ENCODE assay signal across 26 mouse cellular contexts in the genomic region with DNA sequence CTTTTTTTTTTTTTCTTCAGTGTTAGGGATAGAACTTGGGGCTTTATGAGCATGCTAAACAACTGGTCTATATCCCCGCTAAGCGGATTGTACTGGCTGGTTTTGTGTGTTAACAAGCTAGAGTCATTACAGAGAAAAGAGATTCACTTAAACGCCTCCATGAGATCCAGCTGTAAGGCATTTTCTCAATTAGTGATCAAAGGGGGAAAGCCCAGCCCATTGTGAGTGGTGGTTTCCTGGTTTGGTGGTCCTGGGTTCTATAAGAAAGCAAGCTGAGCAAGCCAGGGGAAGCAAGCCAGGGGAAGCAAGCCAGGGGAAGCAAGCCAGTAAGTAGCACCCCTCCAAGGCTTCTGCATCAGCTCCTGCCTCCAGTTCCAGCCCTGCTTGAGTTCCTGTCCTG.
"Had no signal": no experiment of that assay in that cellular context is flagged by ENCODE, and none has a peak within 500 bp of the region (broad histone marks: within the 10 kb centered on the region; RNA-seq: fewer than 3 reads in every experiment).

No protein-coding gene starts in this region.

- H3K27ac ChIP-seq: gastrocnemius, adult 2 months; heart, embryonic 10.5 days; hindbrain, embryonic 10.5 days; hindbrain, embryonic 12.5 days; hindbrain, embryonic 14.5 days; kidney, postnatal 0 days; limb, embryonic 12.5 days; limb, embryonic 15.5 days; liver, embryonic 12.5 days had no signal

- H3K4me3 ChIP-seq: gastrocnemius, adult 2 months; heart, embryonic 10.5 days; heart, embryonic 12.5 days; hindbrain, embryonic 10.5 days; hindbrain, embryonic 12.5 days; kidney, embryonic 15.5 days; limb, embryonic 12.5 days; limb, embryonic 15.5 days; liver, embryonic 12.5 days had no signal

- H3K27me3 ChIP-seq: kidney, embryonic 15.5 days; liver, embryonic 12.5 days had no signal

- ATAC-seq: hindbrain, embryonic 16.5 days; intestine, embryonic 16.5 days; liver, embryonic 12.5 days had no signal

- H3K9ac ChIP-seq: heart, embryonic 12.5 days; hindbrain, embryonic 12.5 days; hindbrain, embryonic 14.5 days; kidney, embryonic 15.5 days; limb, embryonic 12.5 days; limb, embryonic 15.5 days; liver, embryonic 12.5 days had no signal

- H3K4me2 ChIP-seq: heart, embryonic 12.5 days; hindbrain, embryonic 12.5 days; hindbrain, embryonic 14.5 days; kidney, embryonic 15.5 days; limb, embryonic 12.5 days; limb, embryonic 15.5 days; liver, embryonic 12.5 days had no signal

- H3K4me1 ChIP-seq: liver, embryonic 12.5 days had no signal

- H3K9me3 ChIP-seq: heart, embryonic 10.5 days; heart, embryonic 12.5 days; hindbrain, embryonic 10.5 days; hindbrain, embryonic 12.5 days; kidney, embryonic 15.5 days; limb, embryonic 15.5 days; liver, embryonic 12.5 days had no signal

- H3K36me3 ChIP-seq: heart, embryonic 10.5 days; heart, embryonic 12.5 days; hindbrain, embryonic 10.5 days; hindbrain, embryonic 12.5 days; kidney, embryonic 15.5 days; limb, embryonic 12.5 days; limb, embryonic 15.5 days; liver, embryonic 12.5 days had no signal

- DNase-seq: gastrocnemius, adult 2 months; gastrocnemius, postnatal 10 days; gastrocnemius, postnatal 25 days; heart, adult 18-20 months; heart, postnatal 10 days; heart, postnatal 4 days; kidney, adult 11 months; kidney, adult 2 months; kidney, adult 9 months; kidney, postnatal 14 days; kidney, postnatal 36 days; layer of hippocampus, adult 9-11 months; layer of hippocampus, postnatal 36 days; left cerebral cortex, postnatal 4 days had no signal
